Mouse (Mus musculus) adrenal gland, adult (tissue): ENCODE measurements at regions not wholly inside any gene's neighbourhood (a gene's known extent, or its start where the extent isn't known, plus 50 kb on each side); places are given as distances from the start of the nearest gene placed in this dataset.

ENCODE experiments used
- DNase-seq, 2 experiments: peaks; one replicate each; pipeline ENCODE4 v3.0.0; 2022 to 2023; ENCODE audit warnings: low spot score in 1 of 2; ENCODE audit not compliant: inconsistent age in 2 of 2

DNA sequence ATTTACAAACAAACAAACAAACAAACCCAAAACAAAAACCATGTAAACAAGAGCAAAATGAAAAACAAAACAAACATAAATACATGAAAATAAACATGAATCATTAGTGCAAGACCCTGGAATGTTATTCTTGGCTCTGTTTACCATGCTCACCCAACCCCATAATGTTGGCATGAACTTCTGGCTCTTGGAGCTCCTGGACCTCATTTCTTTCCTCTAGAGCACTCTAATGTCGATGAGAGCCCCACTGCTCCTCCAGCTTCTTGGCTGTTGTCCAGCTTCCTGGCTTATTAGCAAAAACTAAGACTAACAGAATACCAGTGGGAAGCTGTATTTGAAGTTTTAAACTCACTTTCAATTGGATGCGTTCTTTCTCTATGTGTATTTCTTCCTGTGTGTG is 81.3 kb upstream of the Gm21830 start:
- DNase-seq, result peak in 1 of 2 experiments; percentile 39

DNA sequence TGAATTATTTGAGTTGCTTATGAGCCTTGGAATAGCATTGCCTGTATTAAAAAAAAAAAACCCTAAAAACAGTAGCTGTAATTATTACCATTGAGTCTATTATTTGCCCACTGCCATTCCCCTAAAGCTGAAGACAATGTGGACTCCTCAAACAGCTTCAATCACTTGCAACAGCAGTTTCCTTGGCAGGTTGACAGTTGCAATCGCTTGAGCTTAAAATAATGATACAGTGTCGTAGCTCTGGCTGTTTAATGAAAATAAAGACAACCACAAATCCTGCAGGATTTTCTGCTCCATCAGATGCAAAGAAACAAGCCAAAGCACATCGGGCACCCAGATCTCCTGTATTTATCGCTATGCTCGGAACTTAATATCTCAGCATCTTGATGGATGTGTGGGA is 68.8 kb upstream of the Gm21830 start:
- DNase-seq, result no peak
